Mouse (Mus musculus) right cerebral cortex, postnatal 14 days (tissue): Measurements from ENCODE around the gene Tnfrsf25.

Source experiments
- DNase-seq: peaks from one replicate; pipeline ENCODE4 v3.0.0; 2022

The Tnfrsf25 gene

DNA sequence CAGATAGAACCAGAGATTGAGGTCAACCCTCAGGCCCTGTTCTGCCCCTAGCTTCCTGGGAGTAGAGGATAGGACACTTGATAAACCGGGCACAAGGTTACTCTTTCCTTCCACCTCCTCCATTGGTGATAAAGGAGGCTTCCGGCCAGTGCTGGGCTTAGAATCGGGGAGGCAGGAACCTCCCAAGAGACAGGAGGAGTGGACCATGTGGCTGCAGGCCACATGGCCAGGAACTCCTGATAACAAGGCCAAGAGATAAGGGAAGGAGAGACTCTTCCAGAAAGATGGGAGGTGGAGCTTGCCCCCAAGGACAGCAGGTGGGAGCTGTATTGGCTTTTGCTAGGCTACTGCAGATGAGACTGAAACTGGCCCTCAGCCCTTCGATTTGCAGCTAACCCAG is 34.8 kb downstream of the Tnfrsf25 start:
- no peak for DNase-seq

DNA sequence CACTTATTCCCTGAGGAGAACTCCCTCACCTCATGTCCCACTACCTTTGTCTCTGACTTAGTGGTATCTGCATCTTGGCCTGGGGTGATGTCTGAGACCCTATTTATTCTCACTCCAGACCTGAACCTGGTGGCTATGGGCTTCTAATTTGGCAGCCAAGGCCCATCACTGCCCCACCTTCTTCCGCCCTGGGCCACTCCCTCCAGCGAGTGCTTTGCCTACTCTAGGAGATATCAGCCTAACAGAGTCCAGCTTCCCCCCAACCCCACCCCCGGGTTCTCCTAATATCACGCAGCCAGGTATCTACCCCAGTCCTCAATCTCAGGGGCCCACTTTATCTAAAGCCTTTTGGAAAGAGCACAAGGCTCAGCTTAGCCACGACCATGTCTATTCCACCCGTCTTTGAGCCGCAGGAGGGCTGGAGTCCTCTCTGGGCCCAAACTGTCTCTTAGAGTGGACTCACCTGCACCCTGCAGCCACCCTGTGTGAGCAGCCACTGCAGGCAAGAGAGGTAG is 35.8 kb downstream of the Tnfrsf25 start:
- no peak for DNase-seq

DNA sequence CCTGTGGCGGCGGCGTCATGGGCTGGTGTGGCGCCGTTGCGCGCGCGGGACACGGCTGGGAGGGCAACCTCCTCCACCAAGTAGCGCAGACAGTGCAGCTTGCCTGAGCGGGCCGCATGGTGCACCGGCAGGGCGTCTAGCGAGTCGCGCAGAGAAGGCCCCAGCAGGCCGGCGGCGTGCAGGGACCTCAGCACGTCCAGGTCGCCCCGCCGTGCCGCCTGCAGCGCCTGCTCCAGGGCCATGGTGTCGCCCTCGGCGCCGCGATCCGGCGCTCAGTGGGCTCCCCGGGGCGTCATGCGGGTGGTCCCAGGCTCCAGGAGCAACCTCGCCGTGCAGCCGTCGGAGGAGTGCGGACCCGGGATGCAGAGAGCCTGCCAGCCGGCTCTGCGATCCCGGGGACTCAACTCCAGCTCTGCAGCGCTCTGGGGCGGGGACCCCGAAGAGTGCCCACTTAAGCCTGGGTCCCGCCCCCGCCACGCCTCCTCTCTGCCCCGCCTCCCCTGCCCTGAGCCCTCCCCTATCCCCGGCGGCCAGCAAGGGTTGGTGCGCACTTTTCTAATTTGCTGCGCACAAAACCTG is 36.3 kb downstream of the Tnfrsf25 start, which contains the start of gene Espn:
TSS of gene Espn (minus strand) at position 406 of the 579 bp plus-strand sequence.
- no peak for DNase-seq

DNA sequence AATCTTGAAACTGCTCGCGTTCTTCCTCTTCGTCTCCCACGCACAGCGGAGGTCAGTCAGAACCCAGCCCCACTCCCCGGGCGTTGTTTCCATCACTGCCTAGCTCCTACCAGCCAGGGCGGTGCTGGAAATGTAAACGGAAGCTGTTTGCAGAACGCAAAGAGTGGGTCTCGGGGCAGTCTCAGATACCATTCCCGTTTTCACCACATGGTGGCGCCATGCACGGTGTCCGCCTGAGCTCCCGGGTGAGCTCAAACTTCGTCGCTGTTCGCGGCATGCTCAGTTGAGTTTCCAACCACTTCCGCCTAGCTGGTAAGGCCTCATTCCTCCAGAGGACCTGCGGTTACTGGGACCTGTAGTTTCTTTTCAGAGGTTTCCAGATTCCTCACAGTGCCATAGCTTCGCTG is 38.0 kb downstream of the Tnfrsf25 start:
- peak; percentile 89 for DNase-seq

DNA sequence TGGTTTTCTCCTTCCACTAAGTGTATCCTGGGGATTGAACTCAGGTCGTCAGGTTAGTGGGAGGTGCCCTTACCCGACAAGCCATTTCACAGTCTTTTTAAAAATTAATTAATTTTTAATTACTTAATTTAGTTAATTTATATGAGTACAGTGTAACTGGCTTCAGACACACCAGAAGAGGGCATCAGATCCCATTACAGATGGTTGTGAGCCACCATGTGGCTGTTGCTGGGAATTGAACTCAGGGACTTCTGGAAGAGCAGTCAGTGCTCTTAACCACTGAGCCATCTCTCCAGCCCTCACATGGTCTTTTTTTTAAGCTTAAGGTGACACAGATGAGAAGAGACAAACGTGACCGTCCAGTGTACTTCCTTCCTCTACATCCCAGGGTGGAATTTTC is 39.3 kb downstream of the Tnfrsf25 start:
- no peak for DNase-seq

DNA sequence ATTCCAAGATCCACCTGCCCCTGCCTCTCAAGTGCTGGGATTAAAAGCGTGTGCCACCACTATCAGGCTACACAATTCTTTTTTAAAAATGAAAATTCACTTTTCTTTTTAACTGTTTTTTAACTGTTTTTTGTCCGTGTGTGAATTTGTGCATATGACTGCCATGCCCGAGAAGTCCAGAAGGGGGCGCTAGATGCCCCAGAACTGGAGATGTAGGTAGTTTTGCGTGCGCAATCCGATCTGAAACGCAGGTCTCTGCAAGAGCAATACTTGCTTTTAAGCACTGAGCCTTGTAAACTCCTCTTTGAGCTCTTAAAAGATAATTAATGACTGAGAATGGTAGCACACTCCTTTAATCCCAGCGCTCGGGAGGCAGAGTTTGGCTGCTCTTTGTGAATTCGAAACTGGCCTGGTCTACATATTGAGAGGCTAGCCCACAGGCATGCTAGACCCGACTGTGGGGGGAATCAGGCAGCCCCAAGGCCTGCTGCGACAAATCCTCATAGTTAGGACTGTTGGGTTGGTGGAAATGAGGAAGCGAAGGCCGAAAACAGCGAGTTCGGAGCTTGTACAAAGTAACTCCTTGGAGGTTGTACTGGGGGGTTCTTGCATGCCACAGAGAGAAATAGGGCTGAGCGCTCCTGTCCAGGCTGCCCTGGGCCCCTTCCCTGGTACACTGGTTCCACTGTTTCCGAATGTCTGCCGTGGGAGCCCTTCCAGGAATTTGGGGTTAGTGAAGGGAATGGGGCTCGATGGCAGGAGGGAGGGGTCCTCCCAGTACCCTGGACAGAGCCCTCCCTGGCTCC is 42.2 kb downstream of the Tnfrsf25 start:
- DNase-seq, result peak; percentile 55

DNA sequence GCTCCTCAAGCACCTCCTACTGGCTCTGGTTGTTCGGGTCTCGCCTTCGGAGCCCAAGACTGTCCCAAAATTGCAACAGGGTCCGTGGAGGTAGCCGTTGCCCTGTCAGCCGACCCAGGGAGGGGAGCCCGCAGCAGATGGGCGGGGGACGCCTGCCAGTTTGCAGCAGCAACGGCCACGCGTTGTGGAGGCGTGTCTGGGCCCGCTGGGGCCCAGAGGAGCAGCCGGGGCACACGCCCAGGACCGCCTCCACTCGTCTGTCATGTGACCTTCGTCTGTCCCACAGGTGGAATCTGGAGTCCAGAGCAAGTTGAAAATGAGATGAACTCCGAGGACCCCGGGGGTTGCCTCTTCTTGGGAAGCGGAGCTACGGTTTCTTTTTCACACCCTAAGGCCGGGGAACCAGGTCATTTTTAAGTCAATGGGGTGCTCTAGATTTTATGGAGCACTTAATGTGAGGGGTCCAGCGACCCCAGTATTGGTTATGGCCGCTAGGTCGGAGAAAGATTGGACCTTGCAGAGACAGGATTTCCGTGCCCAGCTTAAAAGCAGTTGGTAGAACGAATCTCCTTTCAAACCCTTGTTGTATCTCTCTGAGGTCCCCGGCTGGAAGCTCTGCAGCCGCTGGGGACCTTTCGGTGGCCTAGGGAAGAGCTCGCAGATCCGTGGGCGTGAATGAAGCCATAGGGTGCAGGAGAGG is 43.0 kb downstream of the Tnfrsf25 start, which contains the start of gene Hes2:
TSS of gene Hes2 (plus strand) at position 283 of the 700 bp plus-strand sequence.
- no peak for DNase-seq

DNA sequence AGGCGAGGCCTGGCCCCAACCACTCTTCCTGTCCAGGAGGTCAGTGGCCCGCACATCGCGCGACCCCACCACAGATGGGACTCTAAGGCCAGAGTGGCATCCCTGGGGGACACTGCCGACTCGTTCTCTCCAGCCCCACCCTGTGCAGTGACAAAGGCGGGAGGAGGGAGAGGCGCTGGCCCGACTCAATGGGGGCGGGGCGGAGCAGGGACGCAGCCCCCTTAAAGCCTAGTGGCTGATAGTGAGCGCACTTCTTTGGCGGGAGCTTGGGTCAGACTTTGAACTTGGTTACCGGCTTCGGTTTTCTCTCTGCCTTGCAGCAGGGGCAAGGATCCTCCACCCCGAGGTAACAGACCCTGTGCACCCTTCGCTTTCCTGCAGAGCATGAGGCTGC is 43.5 kb downstream of the Tnfrsf25 start:
- DNase-seq, result no peak

DNA sequence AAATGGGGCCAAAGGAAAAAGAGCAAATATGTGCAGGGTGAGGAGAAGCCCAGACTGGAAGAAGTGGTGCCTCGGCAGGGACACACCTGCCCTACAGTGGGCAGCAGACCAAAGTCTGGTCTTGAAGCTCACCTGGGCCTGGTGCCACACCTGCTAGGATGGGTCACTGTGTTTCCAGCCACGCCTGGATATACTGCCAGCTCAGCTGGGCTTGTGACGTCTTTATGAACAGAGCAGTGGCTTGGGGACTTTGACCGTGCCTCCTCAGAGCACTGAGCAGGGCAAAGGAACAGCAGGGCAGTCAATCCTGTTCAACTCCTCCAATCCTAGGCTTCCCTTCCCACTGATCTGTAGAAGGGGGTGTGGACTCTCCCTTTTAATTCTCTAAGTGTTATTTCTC is 45.0 kb downstream of the Tnfrsf25 start:
- DNase-seq, result no peak

DNA sequence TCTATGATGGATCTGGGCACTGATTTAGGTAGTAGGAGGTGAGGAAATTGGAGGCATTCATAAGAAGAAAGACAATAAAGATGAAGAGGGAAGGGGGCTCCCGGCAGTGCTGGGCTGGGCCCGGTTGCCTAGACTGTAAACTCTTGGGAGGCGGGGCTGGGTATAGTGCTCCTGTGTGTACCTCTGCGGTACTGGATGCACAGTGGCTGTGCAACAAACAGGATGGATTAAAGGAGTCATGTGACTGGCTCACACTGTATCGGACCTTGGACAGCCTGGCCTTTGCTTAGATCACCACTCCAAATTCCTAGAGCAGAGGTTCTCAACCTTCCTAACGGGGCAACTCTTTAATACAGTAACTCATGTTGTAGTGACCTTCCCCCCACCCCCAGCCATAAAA is 45.9 kb downstream of the Tnfrsf25 start:
- no peak for DNase-seq

DNA sequence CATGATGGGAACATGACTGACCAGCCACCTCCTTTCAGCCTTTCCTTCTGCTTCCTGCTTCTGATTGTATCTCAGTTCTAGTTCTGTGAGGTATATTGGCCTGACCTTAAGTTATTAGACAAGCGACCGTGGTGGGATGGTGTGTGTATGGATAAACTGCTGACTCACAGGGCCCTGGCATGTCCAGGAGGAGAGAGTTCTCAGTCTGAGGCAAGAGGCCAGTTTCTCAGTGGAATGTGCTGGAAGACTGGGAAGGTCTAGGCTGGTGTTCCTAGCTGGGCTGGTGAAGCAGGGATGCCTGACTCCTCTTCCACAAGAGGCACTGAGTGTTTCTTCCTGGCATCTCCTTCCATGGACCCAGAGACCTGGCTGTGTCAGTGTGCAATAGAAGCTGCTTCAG is 47.0 kb downstream of the Tnfrsf25 start:
- DNase-seq, result no peak

DNA sequence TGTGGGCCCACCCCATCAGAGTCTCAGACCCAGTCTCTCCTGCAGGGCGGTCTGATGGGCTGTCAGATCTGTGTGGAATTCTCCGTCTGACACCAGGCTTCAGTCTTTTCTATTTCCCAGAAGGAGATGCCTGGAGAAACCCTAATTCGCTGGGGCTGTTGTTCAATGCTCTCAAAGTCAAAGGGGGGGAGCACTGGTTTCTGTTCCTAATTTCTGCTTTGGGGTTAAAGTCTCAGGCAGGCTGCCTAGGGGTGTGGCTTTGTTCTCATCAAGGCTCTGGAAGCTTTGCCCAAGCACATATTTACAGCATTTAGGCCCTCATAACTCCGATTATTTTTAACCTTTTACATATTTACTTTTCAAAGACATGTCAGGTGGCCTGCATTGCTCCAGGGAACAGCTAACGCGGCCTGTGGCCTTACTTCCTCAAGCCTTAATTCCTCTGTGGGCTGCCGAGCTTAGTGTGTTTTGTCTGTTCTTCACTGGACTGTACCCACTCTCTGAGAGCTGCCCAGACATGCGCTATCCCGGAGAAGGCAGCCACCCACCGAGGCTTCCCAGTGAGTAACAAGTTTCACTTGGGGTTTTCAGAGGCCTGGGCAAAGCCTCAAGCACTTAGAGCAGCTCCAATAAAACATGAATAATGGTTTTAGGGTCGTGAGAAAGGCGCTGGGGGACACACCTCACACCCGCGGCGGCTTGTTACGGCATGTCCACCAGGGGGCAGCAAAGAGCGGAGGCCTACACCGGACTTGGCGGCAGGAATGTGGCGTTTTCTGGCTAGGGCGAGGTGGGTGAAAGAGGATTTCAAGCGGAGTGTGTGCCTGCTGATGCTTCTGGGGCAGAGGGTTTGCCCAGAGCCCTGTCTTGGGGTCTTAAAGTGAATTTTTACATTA is 49.5 kb downstream of the Tnfrsf25 start:
- peak; percentile 74 for DNase-seq

DNA sequence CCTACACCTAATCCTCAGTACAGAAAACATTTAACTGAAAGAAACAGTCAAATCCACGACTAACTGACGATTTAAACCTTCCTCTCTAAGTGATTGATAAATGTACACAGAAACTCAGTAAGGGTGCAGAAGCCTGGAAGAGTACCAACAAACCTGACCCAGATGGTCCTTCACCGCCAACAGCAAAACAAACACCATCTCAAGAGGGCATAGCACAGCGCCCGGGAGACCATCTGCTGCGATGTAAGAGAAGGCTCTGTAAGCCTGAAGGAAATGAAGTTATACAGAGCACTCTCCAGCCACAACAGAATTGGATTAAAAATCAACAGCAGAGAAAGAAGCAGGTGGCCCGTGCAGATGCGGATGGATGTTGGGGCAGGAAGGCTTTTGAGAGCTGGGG is 52.3 kb downstream of the Tnfrsf25 start:
- DNase-seq, result no peak

DNA sequence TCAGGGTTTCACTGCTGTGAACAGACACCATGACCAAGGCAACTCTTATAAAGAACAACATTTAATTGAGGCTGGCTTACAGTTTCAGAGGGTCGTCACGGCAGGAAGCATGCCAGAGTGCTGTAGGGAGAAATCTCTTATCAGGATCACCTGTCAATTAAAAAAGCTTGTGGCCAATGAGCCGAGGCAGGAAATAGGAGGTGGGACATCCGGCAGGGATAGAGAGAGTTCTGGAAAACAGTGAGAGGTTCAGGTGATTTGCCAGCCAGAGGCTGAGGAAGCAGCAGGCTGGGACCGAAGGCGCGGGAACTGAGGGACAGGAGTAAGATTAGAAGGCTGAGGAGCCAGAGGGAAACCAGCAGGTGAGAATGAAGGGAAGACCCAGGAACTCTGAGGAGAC is 53.4 kb downstream of the Tnfrsf25 start:
- DNase-seq, result no peak
